Mouse (Mus musculus) heart, embryonic 15.5 days (tissue): Measurements from ENCODE around the gene Gm10065. TPM values are rescaled to one million over a fixed set of nuclear protein-coding genes. Genes with fewer than 3 reads are reported as not detected.
"Not testable (repeated sequence)": the region's sequence is repeated elsewhere in the genome, so short reads cannot be mapped to it uniquely, and the experiment has no call there.

Experiments
- ATAC-seq: fragments of 200-750 bp; cut with Nextera tagmentation; replicated peaks from 2 replicates; pipeline ENCODE4 v1.8.0; 2017; ENCODE audit warnings: low read depth, moderate TSS enrichment; ENCODE audit not compliant: insufficient number of reproducible peaks, insufficient read depth, low FRiP score
- H3K27ac ChIP-seq: fragments of 300-500 bp; sonication (generic); 2 replicates; pipeline ENCODE4 v1.5.1; 2015; ENCODE audit warnings: mild to moderate bottlenecking, inconsistent platforms
- H3K27me3 ChIP-seq: fragments of 300-500 bp; sonication (generic); 2 replicates; pipeline ENCODE4 v1.6.1; 2015; ENCODE audit warnings: inconsistent platforms
- H3K36me3 ChIP-seq: fragments of 300-500 bp; sonication (generic); 2 replicates; pipeline ENCODE4 v1.6.1; 2015; ENCODE audit warnings: mild to moderate bottlenecking, inconsistent platforms
- H3K4me1 ChIP-seq: fragments of 300-500 bp; sonication (generic); replicated peaks from 2 replicates; pipeline ENCODE4 v1.6.1; 2015; ENCODE audit warnings: inconsistent platforms
- H3K4me2 ChIP-seq: fragments of 300-500 bp; sonication (generic); 2 replicates; pipeline ENCODE4 v1.6.1; 2015; ENCODE audit warnings: inconsistent platforms, mild to moderate bottlenecking, moderate library complexity
- H3K4me3 ChIP-seq: fragments of 300-500 bp; sonication (generic); 2 replicates; pipeline ENCODE4 v1.5.1; 2015; ENCODE audit warnings: mild to moderate bottlenecking, inconsistent platforms
- H3K9ac ChIP-seq: fragments of 300-500 bp; sonication (generic); 2 replicates; pipeline ENCODE4 v1.6.1; 2015; ENCODE audit warnings: mild to moderate bottlenecking, inconsistent platforms
- H3K9me3 ChIP-seq: fragments of 300-500 bp; sonication (generic); replicated peaks from 2 replicates; pipeline ENCODE4 v1.6.1; 2016; ENCODE audit warnings: inconsistent platforms
- WGBS: fragments of 180-500 bp; shearing (Covaris S2); methylation state at CpG from one replicate; pipeline ENCODE4 v1.1.7; 2015; ENCODE audit warnings: mixed read lengths; 5-methylcytosine and 5-hydroxymethylcytosine counted together
- polyA plus RNA-seq: library from polyadenylated mRNA; unstranded; fragments of >200 nt; fragmentation: Nextera tagmentation; extraction: Ambion mirVana; gene quantifications from 2 replicates; pipeline ENCODE4 v1.2.1, GENCODE M21; 2015

The Gm10065 gene
- polyA plus RNA-seq, 1 experiment from 2014 or later, result not detected

DNA sequence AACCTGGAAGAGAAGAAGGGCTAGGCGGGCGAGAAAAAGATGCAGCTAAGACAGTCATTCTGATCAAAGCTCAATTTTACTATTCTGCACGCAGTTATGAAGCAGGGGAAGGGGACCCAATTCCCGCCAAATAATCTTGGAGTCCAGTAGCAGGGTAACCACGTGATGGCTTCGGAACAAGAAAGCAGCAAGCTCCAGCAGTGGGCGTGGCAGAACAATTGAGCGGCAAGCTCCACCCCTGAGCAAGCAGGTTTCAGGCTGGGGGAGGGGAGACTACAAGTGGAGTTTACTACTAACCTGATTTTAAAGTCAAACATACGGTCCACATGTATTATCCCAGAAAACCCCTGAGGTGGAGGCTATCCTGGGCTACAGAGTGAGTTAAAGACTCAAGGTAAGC is 16.7 kb downstream of the Gm10065 start:
- not testable (repeated sequence) for H3K36me3 ChIP-seq, H3K4me3 ChIP-seq, H3K27me3 ChIP-seq, H3K9me3 ChIP-seq, H3K4me2 ChIP-seq, ATAC-seq, H3K9ac ChIP-seq, H3K27ac ChIP-seq, H3K4me1 ChIP-seq
- 48% methylated on average over 9 of the region's 9 CpGs for WGBS

DNA sequence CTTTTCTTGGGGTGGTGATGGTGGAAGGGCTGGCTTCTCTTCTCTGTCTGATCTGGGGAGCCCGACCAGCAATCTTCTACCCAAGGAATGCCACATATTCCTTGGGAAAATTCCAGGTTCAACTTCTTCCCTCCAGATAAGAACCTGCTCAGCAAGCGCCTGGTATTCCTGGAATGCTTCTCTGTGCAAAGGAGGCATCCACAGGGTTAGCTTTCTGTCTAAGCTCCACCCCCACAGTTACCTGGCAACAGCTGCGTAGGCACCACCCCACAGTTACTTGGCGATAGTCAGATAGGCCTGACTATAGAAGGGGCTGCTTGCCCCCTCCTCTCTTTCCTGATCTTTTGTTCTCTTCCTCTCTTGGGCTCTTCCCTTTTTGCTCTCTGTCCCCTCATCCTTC is 22.9 kb downstream of the Gm10065 start:
- Histone ChIP-seq H3K27me3 (no peaks in the 10 kb centered on the region), H3K4me3 (no peak overlapping the region), H3K36me3 (peaks cover 2% of the 10 kb centered on the region; the same call in 1 of the 2 replicates), H3K4me1 (peaks cover 10% of the 10 kb centered on the region; the same call in 1 of the 2 replicates), H3K9ac (no peak overlapping the region), H3K9me3 (no peaks in the 10 kb centered on the region), H3K4me2 (no peak overlapping the region), H3K27ac (no peak overlapping the region)
- no peak; the same call in 1 of the 2 replicates for ATAC-seq
- 10% methylated on average over 4 of the region's 4 CpGs for WGBS

DNA sequence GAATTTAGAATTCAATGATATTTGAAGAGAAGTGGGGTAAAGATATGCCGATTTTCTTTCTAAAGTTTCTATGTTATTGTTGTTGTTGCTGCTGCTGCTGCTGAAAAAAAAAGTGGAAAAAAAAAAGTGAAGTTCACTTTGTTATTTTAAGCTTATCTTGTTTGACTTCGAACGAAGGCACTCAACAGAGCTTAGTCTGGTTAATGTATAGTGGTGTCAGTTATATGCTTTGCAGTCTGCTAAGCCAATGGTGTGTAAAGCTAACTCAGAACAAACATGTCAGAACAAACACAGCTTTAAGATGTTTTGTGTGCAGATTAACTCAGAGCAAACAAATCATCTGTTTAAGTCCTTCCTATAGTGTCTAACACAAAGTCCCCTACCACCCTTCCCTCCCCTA is 25.1 kb downstream of the Gm10065 start:
- H3K4me2 ChIP-seq, result 0 out of 2 replicates have a peak overlapping the region, but pooled peaks have one; percentile 64
- no peak for ATAC-seq
- H3K36me3 ChIP-seq, result peaks cover 6% of the 10 kb centered on the region; the same call in 1 of the 2 replicates
- H3K27ac ChIP-seq, result peak overlapping the region; percentile 86; the same call in 1 of the 2 replicates
- no peaks in the 10 kb centered on the region for H3K27me3 ChIP-seq
- WGBS, result 44% methylated on average over 3 of the region's 3 CpGs
- H3K4me3 ChIP-seq, result no peak overlapping the region
- H3K4me1 ChIP-seq, result peaks cover 10% of the 10 kb centered on the region; the same call in 1 of the 2 replicates
- no peak overlapping the region for H3K9ac ChIP-seq
- no peaks in the 10 kb centered on the region for H3K9me3 ChIP-seq

DNA sequence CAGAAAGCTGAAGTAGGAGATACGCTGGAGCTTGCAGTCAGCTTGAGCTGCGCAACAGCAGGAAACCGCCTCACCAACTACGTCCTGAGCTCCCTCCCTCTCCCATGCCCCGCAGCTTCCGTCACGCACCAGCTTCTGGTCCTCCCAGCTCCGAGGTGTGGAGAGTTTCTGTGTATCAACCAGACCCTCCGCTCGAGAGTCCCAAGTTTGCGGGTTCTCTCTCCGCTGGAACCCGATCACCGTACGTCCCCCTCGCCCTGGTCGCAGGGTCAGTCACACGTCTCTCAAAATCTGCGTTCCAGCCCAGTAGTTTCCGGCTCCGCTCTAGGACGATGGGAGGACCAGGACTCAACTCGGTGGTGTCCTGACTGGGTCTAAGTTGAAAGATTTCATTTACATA is 25.8 kb downstream of the Gm10065 start, which contains the start of gene Zscan26:
Zscan26 (minus strand) TSS at position 282 of the 400 bp plus-strand sequence.
- ATAC-seq, result peak; percentile 86
- Histone ChIP-seq H3K4me2 (peak within 1 kb of the TSS; percentile 64), H3K27ac (peak within 1 kb of the TSS; percentile 86), H3K9me3 (no peaks in the 10 kb centered on the region), H3K9ac (peak within 1 kb of the TSS; percentile 82), H3K4me1 (peaks cover 10% of the 10 kb centered on the region; the same call in 1 of the 2 replicates), H3K27me3 (no peaks in the 10 kb centered on the region), H3K36me3 (peaks cover 6% of the 10 kb centered on the region; the same call in 1 of the 2 replicates), H3K4me3 (peak within 1 kb of the TSS; percentile 87)
- 0% methylated on average over 23 of the region's 23 CpGs for WGBS

DNA sequence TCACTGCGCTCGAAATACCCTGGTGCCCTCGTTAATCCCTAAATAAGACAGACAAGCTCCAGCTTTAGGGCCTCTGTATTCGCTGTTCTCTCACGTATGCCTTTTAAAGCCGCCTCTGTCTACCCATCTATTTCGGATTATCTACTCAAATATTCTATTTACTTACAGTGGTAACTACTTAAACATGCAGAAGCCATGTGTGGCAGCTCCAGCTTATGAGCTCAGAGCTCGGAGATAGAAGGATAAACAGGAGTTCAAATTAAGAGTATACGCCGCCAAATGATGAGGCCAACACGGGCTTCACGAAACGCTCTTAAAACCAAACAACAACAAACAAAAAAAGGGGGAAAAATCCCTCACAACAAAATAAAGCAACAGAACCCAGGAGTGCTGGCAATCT is 26.2 kb downstream of the Gm10065 start:
- peaks cover 10% of the 10 kb centered on the region; the same call in 1 of the 2 replicates for H3K4me1 ChIP-seq
- peak overlapping the region; percentile 87 for H3K4me3 ChIP-seq
- no peaks in the 10 kb centered on the region for H3K27me3 ChIP-seq
- no peak for ATAC-seq
- H3K9ac ChIP-seq, result peak overlapping the region; percentile 82
- H3K27ac ChIP-seq, result peak overlapping the region; percentile 86
- 2% methylated on average over 13 of the region's 13 CpGs for WGBS
- no peaks in the 10 kb centered on the region for H3K9me3 ChIP-seq
- H3K36me3 ChIP-seq, result peaks cover 8% of the 10 kb centered on the region
- H3K4me2 ChIP-seq, result peak overlapping the region; percentile 64

DNA sequence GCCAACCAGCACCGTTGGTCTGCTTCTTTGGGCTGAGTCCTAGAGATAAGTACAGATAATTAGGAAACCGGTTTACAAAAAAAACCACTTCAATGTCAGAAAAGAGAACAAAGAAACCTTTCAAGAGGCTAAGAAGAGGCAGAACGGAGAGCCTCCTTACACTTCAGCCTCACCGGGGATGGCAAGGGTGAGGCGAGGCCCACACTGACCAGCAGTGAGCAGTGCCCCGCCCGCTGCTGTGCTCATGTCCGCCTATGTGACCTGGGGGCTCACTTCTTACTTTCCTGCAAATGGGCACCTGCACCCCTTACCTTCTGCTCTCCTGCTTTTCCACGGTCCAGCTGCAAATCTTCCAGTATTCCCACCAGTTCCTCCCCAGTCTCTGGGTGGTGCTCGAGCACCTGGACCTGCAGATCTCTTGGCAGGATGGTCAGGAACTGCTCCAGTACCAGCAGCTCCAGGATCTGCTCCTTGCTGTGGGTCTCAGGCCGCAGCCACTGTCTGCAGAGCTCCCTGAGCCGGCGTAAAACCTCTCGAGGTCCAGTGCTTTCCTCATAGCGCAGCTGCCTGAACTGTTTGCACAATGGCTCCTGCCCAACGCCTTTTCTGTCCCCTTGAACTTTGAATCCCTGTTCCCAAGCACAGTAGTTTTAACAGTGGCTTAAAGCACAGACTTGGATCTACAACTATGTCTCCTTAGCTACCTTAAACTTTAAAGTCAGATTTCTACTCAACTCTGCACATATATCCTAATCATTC is 31.2 kb downstream of the Gm10065 start:
- no peak overlapping the region for H3K4me2 ChIP-seq
- no peak overlapping the region for H3K27ac ChIP-seq
- peaks cover 53% of the 10 kb centered on the region for H3K36me3 ChIP-seq
- H3K9me3 ChIP-seq, result no peaks in the 10 kb centered on the region
- no peak for ATAC-seq
- peaks cover 7% of the 10 kb centered on the region; the same call in 1 of the 2 replicates for H3K4me1 ChIP-seq
- WGBS, result 81% methylated on average over 16 of the region's 16 CpGs
- no peak overlapping the region for H3K4me3 ChIP-seq
- H3K9ac ChIP-seq, result no peak overlapping the region
- no peaks in the 10 kb centered on the region for H3K27me3 ChIP-seq

DNA sequence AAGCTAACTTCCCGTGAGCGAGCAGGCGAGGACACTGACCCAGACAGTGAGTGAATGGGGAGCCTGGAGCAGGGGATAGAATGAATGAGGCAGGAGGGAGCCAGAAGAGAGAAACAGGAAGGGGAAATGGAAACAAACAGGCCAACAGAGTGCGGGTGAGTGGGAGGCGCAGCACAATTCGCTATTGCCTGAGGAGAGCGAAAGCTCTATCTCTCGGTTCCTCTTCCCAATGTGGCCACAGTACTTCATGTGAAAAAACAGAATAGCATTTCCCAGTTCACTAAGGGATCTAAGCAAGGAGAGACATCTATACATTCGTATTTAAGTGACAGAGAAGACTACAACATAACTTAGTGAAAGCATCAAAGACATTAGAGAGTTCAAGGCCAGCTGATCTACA is 32.4 kb downstream of the Gm10065 start:
- no peak overlapping the region for H3K9ac ChIP-seq
- peaks cover 57% of the 10 kb centered on the region for H3K36me3 ChIP-seq
- no peaks in the 10 kb centered on the region; the same call in 1 of the 2 replicates for H3K4me1 ChIP-seq
- no peak overlapping the region for H3K4me2 ChIP-seq
- H3K9me3 ChIP-seq, result no peaks in the 10 kb centered on the region
- no peak overlapping the region for H3K4me3 ChIP-seq
- no peak for ATAC-seq
- 83% methylated on average over 9 of the region's 9 CpGs for WGBS
- no peaks in the 10 kb centered on the region for H3K27me3 ChIP-seq
- no peak overlapping the region for H3K27ac ChIP-seq

DNA sequence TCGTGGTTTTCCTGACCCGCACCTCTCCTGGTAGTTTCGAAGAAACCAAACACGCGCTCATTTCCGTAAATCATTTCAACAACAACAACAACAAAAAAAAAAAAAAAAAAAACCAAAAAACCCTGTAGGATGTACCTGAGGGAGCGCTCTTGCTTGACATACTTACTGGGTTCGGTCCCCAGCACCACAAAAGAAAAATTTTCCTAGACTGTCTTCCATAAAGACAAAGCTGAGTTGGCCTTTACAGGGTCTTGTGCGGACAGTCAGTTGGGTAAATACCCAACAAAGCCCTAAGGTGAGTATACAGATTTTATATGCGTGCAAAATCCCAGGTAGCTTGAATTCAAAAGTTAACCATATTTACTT is 38.1 kb downstream of the Gm10065 start:
- Histone ChIP-seq H3K27ac (peak overlapping the region; percentile 87), H3K4me2 (peak overlapping the region; percentile 69), H3K36me3 (peaks cover 32% of the 10 kb centered on the region), H3K4me3 (peak overlapping the region; percentile 54), H3K9ac (peak overlapping the region; percentile 64), H3K27me3 (no peaks in the 10 kb centered on the region), H3K9me3 (no peaks in the 10 kb centered on the region), H3K4me1 (peaks cover 5% of the 10 kb centered on the region)
- WGBS, result 17% methylated on average over 10 of the region's 10 CpGs
- no peak for ATAC-seq

DNA sequence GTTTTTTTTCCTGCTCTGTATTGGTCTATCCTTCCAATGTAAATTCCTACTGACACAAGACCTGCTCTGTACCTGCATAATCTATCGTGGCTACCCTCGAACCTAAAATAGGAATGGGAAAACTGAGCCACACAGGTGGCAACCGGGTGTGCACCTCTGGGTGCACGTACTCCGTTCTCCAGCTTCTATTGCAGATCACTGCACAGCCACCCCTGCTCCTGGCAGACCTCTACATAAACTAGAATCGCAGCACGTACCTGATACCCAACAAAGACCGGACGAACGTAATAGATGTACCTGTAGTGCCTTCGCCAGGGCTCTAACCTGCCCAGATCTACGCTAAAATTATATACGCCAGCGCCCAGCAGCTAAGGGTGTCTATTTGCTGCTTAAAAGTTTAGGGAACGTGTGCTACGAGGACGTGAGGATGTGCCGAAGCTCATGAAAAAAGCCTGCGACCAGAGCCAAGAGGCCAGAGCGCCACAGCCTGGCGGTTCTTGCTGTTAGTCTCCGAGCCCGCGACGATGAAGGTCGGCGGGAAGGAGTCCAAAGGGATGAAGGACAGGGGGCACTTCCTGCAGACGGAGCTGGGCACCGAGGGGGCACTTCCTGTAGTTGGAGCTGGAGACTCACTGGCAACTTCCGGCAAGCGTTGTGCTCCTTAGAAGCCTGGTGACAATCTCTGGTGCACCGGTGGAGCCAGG is 38.6 kb downstream of the Gm10065 start, which contains the start of gene Pgbd1:
Pgbd1 (minus strand) TSS at position 556 of the 704 bp plus-strand sequence.
- peak within 1 kb of the TSS; percentile 69 for H3K4me2 ChIP-seq
- H3K27ac ChIP-seq, result peak within 1 kb of the TSS; percentile 87
- peaks cover 5% of the 10 kb centered on the region for H3K4me1 ChIP-seq
- H3K36me3 ChIP-seq, result peaks cover 27% of the 10 kb centered on the region
- 1% methylated on average over 32 of the region's 32 CpGs for WGBS
- H3K9ac ChIP-seq, result peak within 1 kb of the TSS; percentile 64
- H3K9me3 ChIP-seq, result no peaks in the 10 kb centered on the region
- peak; percentile 89 for ATAC-seq
- H3K4me3 ChIP-seq, result peak within 1 kb of the TSS; percentile 54
- no peaks in the 10 kb centered on the region for H3K27me3 ChIP-seq

DNA sequence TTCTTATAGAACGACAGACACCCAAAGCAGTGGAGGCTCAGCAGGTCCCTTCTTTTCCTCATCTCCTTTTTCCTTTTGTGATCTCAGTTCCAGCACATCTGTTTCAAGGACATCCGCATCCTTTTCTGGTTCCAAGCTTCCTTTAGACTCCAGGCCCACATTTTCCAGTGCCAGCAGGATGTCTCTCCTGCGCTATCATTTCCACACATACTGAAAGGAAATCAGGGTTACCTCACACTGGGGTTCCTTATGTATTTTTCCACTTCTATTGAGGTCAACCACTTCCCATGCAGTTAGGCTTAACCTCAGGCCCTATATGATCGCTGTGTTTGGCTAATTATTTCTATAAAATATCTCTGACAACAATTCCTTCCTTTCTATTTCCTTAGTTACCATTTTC is 43.8 kb downstream of the Gm10065 start:
- Histone ChIP-seq H3K9me3 (no peaks in the 10 kb centered on the region), H3K9ac (no peak overlapping the region), H3K4me3 (no peak overlapping the region), H3K4me2 (no peak overlapping the region), H3K27ac (no peak overlapping the region), H3K27me3 (no peaks in the 10 kb centered on the region), H3K36me3 (no peaks in the 10 kb centered on the region), H3K4me1 (peaks cover 5% of the 10 kb centered on the region)
- WGBS, result 78% methylated on average over 4 of the region's 4 CpGs
- ATAC-seq, result no peak; the same call in 1 of the 2 replicates
